Mouse (Mus musculus) lung, embryonic 16.5 days (tissue): ENCODE measurements around the gene Gp9. TPM values are rescaled to one million over a fixed set of nuclear protein-coding genes. Genes with fewer than 3 reads are reported as not detected.
A peak's percentile ranks its signal among the peaks of the same experiment; 100 is the strongest.

ENCODE experiments used
- ATAC-seq: fragments of 200-750 bp; cut with Nextera tagmentation; 2 replicates; pipeline ENCODE4 v1.8.0; 2017; ENCODE audit warnings: low read depth, mild to moderate bottlenecking, moderate library complexity
- H3K27ac ChIP-seq: fragments of 300-500 bp; sonication (generic); 2 replicates; pipeline ENCODE4 v1.5.1; 2014; ENCODE audit warnings: mild to moderate bottlenecking, control low read depth, low read length
- H3K27me3 ChIP-seq: fragments of 300-500 bp; sonication (generic); 2 replicates; pipeline ENCODE4 v1.6.1; 2014; ENCODE audit warnings: low read depth, low read length, mixed read lengths; ENCODE audit not compliant: control insufficient read depth, insufficient read depth
- H3K36me3 ChIP-seq: fragments of 300-500 bp; sonication (generic); 2 replicates; pipeline ENCODE4 v1.6.1; 2014; ENCODE audit warnings: low read length; ENCODE audit not compliant: control insufficient read depth, insufficient read depth
- H3K4me1 ChIP-seq: fragments of 300-500 bp; sonication (generic); replicated peaks from 2 replicates; pipeline ENCODE4 v1.6.1; 2014; ENCODE audit warnings: low read length, mixed read lengths; ENCODE audit not compliant: control insufficient read depth, insufficient read depth
- H3K4me2 ChIP-seq: fragments of 300-500 bp; sonication (generic); 2 replicates; pipeline ENCODE4 v1.6.1; 2014; ENCODE audit warnings: low read depth, low read length, control low read depth
- H3K4me3 ChIP-seq: fragments of 300-500 bp; sonication (generic); 2 replicates; pipeline ENCODE4 v1.5.1; 2014; ENCODE audit warnings: mild to moderate bottlenecking, low read length, control low read depth
- H3K9ac ChIP-seq: fragments of 300-500 bp; sonication (generic); 2 replicates; pipeline ENCODE4 v1.6.1; 2014; ENCODE audit warnings: low read length, control low read depth
- H3K9me3 ChIP-seq: fragments of 300-500 bp; sonication (generic); 2 replicates; pipeline ENCODE4 v1.6.1; 2016; ENCODE audit warnings: low read length; ENCODE audit not compliant: control insufficient read depth
- WGBS: fragments of 180-500 bp; shearing (Covaris S2); extraction: QIAGEN DNeasy Blood & Tissue Kit; methylation state at CpG from one replicate; pipeline ENCODE4 v1.1.7; 2014; 5-methylcytosine and 5-hydroxymethylcytosine counted together
- polyA plus RNA-seq: library from polyadenylated mRNA; unstranded; fragments of >200 nt; fragmentation: Nextera tagmentation; extraction: Ambion mirVana; gene quantifications from 2 replicates; pipeline ENCODE4 v1.2.1, GENCODE M21; 2015

Gene Gp9
- 3.4 and 7.1 TPM in 2 replicates for polyA plus RNA-seq

GRCm38 (mm10) chr6:87777842-87778241, at the start of gene Gp9:
Gene Gp9 (plus strand): TSS chr6:87778072.
- Histone ChIP-seq H3K4me2 (no peak within 1 kb of the TSS), H3K9me3 (no peaks in the 10 kb centered on the region), H3K4me3 (no peak within 1 kb of the TSS), H3K36me3 (no peaks in the 10 kb centered on the region), H3K4me1 (peaks cover 2% of the 10 kb centered on the region; the same call in 1 of the 2 replicates), H3K9ac (no peak within 1 kb of the TSS), H3K27me3 (no peaks in the 10 kb centered on the region), H3K27ac (no peak within 1 kb of the TSS)
- WGBS: 62% methylated on average over 2 of the region's 2 CpGs
- no peak for ATAC-seq

DNA sequence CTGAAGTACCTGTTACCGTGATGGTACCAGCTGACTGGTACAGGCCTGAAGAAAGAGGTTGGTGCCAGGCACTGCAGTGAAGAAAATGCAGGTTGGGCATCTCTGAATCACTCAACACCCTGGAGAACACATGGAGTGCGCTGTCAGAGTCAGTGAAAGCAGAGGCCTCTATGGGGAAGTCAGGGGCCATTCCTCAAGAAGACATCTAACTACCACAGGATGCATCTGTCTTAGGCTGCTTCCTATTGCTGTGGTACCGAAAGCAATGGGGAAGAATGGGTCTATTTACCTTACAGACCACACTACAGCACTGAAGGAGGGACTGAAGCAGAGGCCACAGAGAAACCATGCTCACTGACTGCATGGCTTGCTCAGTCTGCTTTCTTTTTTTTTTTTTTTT, 49.8 kb upstream of the Gp9 start:
- H3K36me3 ChIP-seq: no peaks in the 10 kb centered on the region
- no peak overlapping the region for H3K4me2 ChIP-seq
- peaks cover 36% of the 10 kb centered on the region for H3K27me3 ChIP-seq
- no peak overlapping the region for H3K4me3 ChIP-seq
- no peak overlapping the region for H3K9ac ChIP-seq
- peaks cover 21% of the 10 kb centered on the region for H3K4me1 ChIP-seq
- H3K9me3 ChIP-seq: no peaks in the 10 kb centered on the region
- no peak overlapping the region for H3K27ac ChIP-seq
- 37% methylated on average over 3 of the region's 3 CpGs for WGBS
- no peak for ATAC-seq

- H3K9ac ChIP-seq: peak overlapping the region; percentile 72
- WGBS: 18% methylated on average over 13 of the region's 13 CpGs
- peaks cover 38% of the 10 kb centered on the region for H3K27me3 ChIP-seq
- peak overlapping the region; percentile 93 for H3K4me2 ChIP-seq
- peaks cover 30% of the 10 kb centered on the region for H3K4me1 ChIP-seq
- H3K4me3 ChIP-seq: peak overlapping the region; percentile 69
- no peaks in the 10 kb centered on the region for H3K36me3 ChIP-seq
- no peaks in the 10 kb centered on the region for H3K9me3 ChIP-seq
- ATAC-seq: no peak
- H3K27ac ChIP-seq: no peak overlapping the region
Observed at GRCm38 (mm10) chr6:87730141-87730540, 47.7 kb upstream of the Gp9 start.

DNA sequence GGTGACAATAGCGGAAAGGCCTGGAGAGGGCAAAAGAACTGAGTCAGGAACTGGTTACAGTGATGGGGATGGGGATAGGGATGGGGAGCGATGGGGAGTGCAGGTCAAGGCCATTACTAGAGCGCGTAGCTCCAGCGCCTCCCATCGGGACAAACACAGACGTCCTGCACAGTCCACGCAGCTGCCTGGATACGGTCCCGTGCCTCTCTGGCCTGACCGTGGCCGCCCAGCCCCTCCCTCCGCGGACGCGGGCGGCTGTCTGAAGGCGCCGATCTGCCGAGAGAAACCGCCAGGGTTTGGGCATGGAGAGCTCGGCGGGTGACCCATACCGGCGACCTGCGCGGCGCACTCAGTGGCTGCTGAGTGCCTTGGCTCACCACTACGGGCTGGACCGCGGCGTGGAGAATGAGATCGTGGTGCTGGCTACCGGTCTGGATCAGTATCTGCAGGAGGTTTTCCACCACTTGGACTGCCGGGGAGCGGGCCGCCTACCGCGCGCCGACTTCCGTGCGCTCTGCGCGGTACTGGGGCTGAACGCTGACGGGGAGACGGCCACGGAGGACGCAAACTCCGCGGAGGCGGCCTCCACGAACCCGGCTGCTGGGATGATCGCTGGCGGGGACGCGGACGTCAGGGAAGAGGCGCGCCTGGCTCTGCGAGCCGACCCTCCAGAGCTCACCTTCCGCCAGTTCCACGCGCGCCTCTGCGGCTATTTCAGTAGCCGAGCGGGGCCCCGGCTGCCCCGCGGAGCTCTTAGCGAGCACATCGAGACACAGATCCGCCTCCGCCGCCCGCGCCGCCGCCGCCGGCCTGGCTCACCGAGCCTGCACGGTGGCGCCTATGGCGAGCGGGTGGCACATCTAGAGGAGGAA, 47.0 kb upstream of the Gp9 start, which contains the start of gene Efcc1:
Efcc1 (plus strand) TSS at position 279 of the 872 bp plus-strand sequence.
- H3K36me3 ChIP-seq: no peaks in the 10 kb centered on the region
- H3K4me2 ChIP-seq: peak within 1 kb of the TSS; percentile 93
- peak within 1 kb of the TSS; percentile 72 for H3K9ac ChIP-seq
- H3K9me3 ChIP-seq: no peaks in the 10 kb centered on the region
- peaks cover 38% of the 10 kb centered on the region for H3K27me3 ChIP-seq
- ATAC-seq: peak; percentile 73
- H3K27ac ChIP-seq: peak within 1 kb of the TSS; percentile 47
- H3K4me3 ChIP-seq: peak within 1 kb of the TSS; percentile 69
- H3K4me1 ChIP-seq: peaks cover 30% of the 10 kb centered on the region
- 0% methylated on average over 82 of the region's 90 CpGs for WGBS

DNA sequence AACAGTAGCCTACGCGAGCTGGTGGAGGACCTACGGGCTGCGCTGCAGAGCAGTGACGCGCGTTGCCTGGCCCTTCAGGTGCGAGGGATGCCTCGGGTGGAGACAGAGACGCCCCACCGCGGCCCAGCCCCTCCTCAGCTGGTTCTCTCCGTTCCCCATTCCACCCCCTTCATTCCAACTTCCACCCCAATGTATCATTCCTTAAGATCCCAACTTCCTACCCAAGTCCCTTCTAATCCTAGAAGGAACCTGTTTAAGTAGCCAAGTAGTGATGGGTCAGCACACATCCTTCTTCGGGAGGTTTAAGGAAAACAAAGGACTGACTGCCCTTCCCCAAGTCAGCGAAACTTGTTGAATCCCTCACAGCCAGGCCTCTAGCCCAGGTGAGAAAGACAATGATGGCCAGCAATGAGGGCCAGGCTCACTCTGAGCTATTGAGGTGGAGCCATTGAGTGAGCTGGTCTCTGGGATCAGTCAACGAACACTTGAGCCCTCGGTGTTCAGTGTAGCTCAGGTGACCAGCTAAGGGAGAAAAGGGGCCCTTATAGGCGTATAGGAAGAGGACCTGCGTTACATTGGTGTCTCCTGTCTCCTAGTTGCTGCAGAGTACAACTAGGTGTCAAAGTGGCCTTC, 46.3 kb upstream of the Gp9 start:
- no peaks in the 10 kb centered on the region for H3K36me3 ChIP-seq
- H3K4me3 ChIP-seq: peak overlapping the region; percentile 69
- WGBS: 8% methylated on average over 19 of the region's 19 CpGs
- H3K9me3 ChIP-seq: no peaks in the 10 kb centered on the region
- H3K9ac ChIP-seq: peak overlapping the region; percentile 72
- H3K4me2 ChIP-seq: peak overlapping the region; percentile 93
- peak overlapping the region; percentile 47; the same call in 1 of the 2 replicates for H3K27ac ChIP-seq
- H3K27me3 ChIP-seq: peaks cover 38% of the 10 kb centered on the region
- H3K4me1 ChIP-seq: peaks cover 30% of the 10 kb centered on the region
- ATAC-seq: no peak

GRCm38 (mm10) chr6:87732151-87733011, 45.5 kb upstream of the Gp9 start:
- peaks cover 30% of the 10 kb centered on the region for H3K4me1 ChIP-seq
- no peaks in the 10 kb centered on the region for H3K9me3 ChIP-seq
- H3K4me2 ChIP-seq: peak overlapping the region; percentile 93
- 5% methylated on average over 42 of the region's 53 CpGs for WGBS
- no peak overlapping the region for H3K27ac ChIP-seq
- peak overlapping the region; percentile 56 for H3K9ac ChIP-seq
- peak overlapping the region; percentile 69 for H3K4me3 ChIP-seq
- no peaks in the 10 kb centered on the region for H3K36me3 ChIP-seq
- ATAC-seq: no peak
- H3K27me3 ChIP-seq: peaks cover 38% of the 10 kb centered on the region

- Histone ChIP-seq H3K9ac (no peak overlapping the region), H3K36me3 (no peaks in the 10 kb centered on the region), H3K27ac (peak overlapping the region; percentile 86), H3K9me3 (no peaks in the 10 kb centered on the region), H3K4me1 (peaks cover 34% of the 10 kb centered on the region), H3K4me2 (peak overlapping the region; percentile 93), H3K4me3 (peak overlapping the region; percentile 69), H3K27me3 (peaks cover 38% of the 10 kb centered on the region)
- WGBS: 26% methylated on average over 14 of the region's 14 CpGs
- peak; percentile 63 for ATAC-seq
Observed at GRCm38 (mm10) chr6:87733131-87733930, 44.5 kb upstream of the Gp9 start.

DNA sequence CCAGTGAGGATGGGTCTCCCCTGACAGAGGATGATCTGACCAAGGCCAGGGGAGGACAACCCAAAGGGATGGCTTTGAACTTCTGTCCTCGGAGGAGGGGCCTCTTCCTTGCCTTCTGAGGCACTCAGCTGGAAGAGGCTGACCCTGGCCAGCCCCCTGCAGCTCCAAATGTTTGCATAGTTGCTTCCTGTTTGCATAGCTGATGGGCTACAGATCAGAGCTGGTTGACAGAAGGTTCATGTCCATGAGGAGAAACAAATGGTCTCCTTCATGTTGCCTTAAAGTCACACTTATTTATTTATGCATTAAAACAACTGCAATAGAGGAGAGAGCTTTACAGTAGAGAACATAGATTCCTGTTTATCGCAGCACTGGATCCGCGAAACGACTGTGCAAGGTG, 43.7 kb upstream of the Gp9 start:
- peaks cover 36% of the 10 kb centered on the region for H3K4me1 ChIP-seq
- H3K4me2 ChIP-seq: no peak overlapping the region

More for the DNA sequence above, 43.7 kb upstream of the Gp9 start:
- 20% methylated on average over 5 of the region's 5 CpGs for WGBS
- Histone ChIP-seq H3K9ac (no peak overlapping the region), H3K36me3 (no peaks in the 10 kb centered on the region), H3K27me3 (peaks cover 38% of the 10 kb centered on the region), H3K27ac (peak overlapping the region; percentile 86), H3K4me3 (no peak overlapping the region), H3K9me3 (no peaks in the 10 kb centered on the region)
- peak; percentile 88 for ATAC-seq
